Mouse (Mus musculus): ENCODE data around the gene Anp32a.

Gene Anp32a

GRCm38 (mm10) chr9:62341123-62341486 lies at the start of gene Anp32a:
Gene Anp32a (plus strand): TSS chr9:62341293.
- peak; percentile 83 for DNase-seq (ENCODE audit: low read depth)

GRCm38 (mm10) chr9:62295006-62295698 lies 45.9 kb upstream of the Anp32a start:
- DNase-seq (ENCODE audit: low read depth) = peak; percentile 41

GRCm38 (mm10) chr9:62296891-62297290 lies 44.2 kb upstream of the Anp32a start:
- DNase-seq (ENCODE audit: low read depth) = no peak

DNA sequence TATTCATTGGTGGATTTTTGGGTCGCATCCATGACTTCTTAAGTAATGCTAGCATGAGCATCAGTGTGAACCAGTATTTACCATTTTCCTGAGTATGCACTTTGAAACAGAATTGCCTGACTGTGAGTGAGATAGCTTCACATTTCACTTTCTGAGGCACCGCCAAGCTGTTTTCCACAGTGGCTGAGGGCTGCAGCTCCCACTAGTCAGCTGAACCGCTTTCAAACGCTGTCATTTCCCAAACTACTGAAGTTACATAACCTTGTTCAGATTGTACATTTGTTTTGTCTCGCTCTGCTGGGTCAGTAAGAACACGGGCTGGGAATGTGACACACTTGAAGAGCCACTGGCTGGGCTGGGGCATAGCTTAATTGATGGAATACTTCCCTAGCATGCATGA lies 25.5 kb upstream of the Anp32a start:
- DNase-seq (ENCODE audit: low read depth) = no peak

DNA sequence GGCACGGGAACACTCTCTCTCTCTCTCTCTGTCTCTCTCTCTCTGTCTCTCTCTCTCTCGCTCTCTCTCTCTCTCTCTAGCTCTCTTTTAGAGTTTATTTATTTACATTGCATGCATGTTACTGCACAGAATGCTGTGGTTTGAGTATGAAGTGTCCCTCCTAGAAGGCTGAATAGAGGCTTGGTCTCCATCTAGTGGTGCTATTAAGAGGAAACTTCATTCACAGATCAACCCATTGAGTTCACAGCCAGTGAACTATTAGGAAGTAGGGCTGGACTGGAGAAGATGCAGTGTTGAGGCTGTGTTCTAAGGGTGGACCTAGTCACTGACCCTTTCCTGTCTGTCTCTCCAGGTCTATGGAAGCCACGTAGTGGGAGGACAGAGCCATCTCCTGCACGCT lies 22.4 kb upstream of the Anp32a start:
- DNase-seq (ENCODE audit: low read depth) = no peak

GRCm38 (mm10) chr9:62323816-62324215 lies 17.3 kb upstream of the Anp32a start:
- no peak for DNase-seq (ENCODE audit: low read depth)

- no peak for DNase-seq (ENCODE audit: low read depth)
These were observed 15.1 kb upstream of the Anp32a start for GRCm38 (mm10) chr9:62325965-62326364.

- DNase-seq (ENCODE audit: low read depth) = no peak
These were observed 6.7 kb upstream of the Anp32a start for GRCm38 (mm10) chr9:62334298-62334825.

DNA sequence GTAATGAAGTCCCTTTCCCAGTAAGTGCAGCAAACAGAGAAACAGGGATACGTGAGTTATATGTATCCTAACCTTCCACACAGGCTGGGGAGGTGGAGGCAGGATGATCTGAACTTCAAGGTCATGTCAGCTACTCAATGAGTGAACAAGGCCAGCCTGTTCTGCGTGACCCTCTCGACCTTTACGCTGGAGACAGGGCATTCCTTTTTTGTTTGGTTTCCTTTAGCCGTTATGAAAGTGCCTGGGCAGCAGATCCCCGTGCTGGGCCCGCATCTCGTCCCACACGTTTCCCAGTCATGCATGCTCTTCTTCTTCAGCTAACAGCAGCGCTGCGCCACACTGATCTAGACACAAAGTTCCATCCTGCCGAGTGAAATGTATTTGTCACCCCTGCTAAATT lies 5.7 kb upstream of the Anp32a start:
- no peak for DNase-seq (ENCODE audit: low read depth)

- no peak for DNase-seq (ENCODE audit: low read depth)
These were observed 3.0 kb upstream of the Anp32a start for GRCm38 (mm10) chr9:62337924-62338635.

DNA sequence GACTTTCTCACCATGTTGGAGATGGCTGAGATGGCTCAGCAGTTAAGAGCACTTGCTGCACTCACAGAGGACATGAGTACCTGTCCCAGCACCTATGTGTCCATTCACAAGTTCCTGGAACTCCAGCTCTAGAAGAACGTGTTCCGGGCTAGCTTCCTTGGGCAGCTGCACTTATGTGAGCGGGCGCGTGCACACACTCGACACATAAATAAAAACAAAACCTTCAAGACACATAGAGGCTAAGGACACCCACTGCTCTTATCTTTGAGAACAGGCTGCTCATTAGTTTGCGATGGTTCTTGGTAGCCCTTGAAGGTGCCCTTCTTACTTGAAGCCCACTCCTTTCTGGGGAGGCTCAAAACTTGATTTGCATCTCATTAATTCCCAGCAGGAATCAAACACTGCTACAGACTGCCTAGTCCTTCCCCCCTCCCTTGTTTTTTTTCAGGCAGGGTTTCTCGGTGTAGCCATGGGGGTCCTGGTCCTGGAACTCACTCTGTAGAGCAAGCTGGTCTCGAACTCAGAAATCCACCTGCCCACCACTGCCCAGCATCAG lies 2.4 kb upstream of the Anp32a start:
- DNase-seq (ENCODE audit: low read depth) = no peak

DNA sequence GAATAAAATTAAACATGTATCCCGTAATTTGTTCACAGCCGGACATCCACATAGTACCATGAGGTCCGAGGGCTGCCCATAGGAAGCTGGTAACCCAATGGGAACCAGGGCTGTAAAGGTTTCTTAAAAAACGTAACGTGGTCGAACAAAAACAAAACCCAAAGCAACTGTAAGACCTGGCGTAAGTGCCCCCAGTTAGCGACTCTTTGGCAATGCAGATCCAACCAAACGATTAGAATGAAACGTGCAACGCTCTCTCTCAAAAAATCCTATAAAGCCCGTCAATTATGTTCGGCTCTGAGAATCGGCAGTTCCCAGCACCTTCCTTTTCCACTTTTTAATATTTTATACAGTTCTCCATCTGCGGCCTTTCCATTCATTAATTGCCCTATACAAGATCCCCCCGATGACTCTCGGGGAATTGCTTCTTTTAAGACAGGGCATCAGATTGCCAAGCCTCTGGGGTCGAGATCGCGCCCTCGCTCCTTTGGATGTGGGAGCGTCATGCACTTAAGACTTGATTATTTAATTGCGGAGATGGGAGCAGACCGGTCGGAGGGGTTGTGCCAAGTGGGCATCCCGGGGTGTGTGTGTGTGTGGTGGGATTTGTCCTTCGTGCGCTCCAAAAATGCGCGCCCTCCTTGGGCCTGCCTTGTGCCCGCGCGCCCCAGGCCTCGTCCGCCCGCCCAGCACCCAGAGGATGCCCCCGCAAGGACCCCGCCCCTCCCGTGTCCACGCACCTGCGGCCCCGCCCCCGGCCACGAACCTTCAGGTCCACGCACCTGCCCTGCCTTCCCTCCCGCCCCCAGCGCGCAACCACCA lies 581 bp upstream of the Anp32a start:
- no peak for DNase-seq (ENCODE audit: low read depth)

DNA sequence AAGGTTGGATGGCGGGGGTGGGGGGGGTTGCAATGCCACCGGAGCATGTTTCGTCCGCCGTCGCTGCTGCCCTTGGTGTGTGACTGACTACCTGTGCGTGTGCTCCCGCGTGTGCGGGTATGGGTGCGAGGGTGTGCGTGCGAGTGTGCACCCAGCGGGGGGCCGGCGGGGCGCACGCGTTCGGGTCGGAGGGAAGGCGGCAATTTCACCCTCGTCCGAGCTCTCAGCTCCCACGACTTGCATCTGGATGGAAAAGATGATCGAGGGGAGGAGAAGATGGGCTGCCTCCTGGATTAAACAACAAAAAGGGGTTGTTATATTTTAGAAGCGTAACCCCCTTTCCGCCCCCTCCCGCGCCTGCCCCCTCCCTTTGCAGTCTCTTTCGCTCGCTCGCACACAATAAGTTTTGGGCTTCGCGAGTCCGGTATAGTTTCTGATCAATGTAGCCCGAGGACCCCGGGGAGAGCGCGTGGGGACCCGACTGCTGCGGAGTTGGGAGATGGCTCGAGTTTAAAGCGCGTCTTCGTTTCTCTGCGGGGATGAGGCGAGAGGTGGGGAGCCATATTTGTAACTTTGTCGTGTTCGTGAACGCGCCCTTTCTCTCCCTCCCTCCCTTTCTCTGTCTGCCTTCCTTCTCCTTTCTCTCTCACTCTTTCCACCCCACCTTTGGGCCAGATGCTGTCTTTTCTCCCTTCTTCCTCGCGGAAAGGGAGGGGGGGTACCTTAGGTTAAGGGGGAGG lies 778 bp downstream of the Anp32a start:
- DNase-seq (ENCODE audit: low read depth) = no peak

- peak; percentile 78 for DNase-seq (ENCODE audit: low read depth)
These were observed 1.5 kb downstream of the Anp32a start for GRCm38 (mm10) chr9:62342441-62343191.

DNA sequence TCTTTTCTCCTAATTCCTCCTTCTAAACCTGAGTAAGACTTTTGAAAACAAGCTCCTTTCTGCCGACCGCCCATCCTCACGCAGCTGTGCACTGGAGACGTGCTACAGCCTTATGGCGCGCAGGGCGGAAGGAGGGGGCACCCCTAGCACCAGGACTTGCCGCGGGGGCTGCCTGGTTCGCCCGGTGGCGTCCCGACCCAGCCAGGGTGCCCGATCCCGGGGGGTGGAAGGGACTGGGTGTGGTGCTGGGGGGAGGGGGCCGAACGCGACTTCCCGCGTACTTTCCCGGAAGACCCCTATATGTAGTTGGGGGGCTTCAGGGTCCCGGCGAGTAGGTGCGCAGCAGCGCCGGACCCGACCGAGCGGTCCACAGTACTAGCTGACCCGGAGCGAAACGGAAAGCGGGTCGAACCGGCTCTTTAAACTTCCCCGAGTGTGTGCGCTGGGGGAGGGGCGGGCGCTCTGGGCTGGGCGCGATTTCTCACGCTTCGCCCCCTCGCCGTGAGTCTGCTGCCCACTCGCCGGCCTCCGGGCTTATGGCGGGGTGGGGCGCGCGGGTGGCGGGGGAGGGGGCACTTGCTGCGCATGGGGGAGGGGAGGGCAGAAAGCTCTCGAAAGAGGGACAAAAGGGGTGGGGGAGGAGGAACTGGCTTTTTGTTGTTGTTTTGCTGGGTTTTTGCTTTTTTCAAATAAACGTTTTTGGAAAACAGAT lies 2.3 kb downstream of the Anp32a start:
- no peak for DNase-seq (ENCODE audit: low read depth)

DNA sequence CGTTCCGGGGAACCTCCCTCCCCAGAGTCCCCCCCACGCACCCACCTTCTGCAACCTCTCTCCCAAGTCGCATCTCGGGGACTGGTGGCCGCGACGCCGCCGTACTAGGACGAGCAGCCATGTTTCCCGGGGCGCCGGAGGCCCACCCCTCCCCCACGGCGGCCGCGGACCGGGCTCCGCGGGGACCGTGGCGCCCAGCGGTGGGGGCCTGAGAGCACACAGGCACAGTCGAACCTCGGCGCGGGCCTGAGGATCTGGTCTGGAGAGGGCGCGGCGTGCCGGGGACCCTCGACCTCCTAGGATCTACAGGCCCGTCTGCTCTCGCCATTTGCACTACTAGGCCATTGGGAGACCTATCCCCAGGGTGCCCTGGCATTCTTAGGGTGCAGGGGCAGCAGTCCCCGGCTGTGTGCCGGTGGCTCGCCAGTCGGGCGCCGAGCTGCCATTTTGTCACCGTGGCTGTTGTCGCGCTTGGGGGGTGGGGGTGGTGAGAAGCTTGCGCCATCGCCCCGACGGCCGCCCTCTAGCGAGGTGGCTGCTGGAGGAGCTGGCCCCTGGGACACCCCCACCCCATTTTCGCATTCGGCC lies 2.9 kb downstream of the Anp32a start:
- no peak for DNase-seq (ENCODE audit: low read depth)

DNA sequence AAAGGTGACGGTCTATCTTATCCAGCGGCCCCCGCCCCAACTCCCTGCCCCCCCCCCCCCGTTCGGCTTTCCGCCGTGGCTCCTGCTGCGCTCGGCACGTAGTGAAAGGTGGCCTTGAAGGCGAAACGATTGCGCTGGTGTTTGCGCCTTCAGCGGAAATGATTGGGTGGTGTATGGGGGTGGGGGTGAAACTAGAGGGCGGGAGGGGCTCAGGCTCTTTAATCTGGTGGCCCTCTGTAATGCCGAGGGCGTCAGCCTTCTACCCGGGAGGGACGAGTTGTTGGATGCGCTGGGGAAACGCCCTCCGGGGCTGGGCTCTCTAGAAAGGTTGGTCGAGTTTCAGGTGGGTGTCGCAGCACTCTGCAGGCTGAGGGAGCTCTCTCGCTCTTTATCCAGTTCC lies 3.5 kb downstream of the Anp32a start:
- no peak for DNase-seq (ENCODE audit: low read depth)

GRCm38 (mm10) chr9:62345081-62345481 lies 4.0 kb downstream of the Anp32a start:
- DNase-seq (ENCODE audit: low read depth) = no peak

DNA sequence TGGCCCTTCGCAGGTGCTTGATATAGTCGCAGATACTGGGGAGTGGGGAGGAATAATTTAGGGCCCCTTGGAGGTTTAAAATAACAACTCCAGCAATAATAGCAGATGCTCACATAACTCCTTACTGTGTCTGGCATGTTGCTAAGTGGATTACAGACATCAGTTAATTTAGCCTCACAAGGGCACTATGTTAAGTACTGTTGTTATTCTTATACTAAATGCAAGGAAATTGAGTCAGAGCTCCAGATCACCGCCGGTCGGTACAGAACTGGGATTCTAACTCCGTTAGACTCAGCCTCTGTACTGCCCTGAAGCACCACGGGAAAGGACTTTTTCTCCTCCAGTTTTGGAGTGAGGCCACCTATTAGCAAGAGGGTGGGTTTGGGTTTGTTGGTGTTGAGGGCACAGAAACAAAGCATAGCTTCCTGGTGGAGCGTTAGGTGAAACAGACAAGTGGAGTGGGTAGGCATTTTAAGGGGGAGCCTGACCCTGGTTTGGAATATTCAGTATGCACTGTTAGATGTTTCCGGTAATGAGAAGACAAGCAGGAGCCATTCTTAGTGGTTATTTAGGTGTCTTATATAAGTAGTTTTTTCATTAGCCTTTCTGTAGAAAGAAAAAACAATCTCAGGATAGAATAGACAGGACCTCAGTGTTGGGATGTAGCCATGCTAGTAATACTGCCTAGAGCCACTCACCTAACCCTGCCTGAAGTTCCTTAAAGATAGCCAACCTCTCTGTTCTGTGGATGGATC lies 4.7 kb downstream of the Anp32a start:
- no peak for DNase-seq (ENCODE audit: low read depth)

All from fibroblast of lung, adult 2 months (primary cell).